Mouse (Mus musculus) retina, adult 2 months (tissue): ENCODE results near the gene Rad9a.
A peak's percentile ranks its signal among the peaks of the same experiment; 100 is the strongest.

Source experiments
- DNase-seq: peaks from one replicate; pipeline ENCODE4 v3.0.0-alpha.2; 2012; ENCODE audit warnings: low read depth, low spot score

The Rad9a gene

GRCm38 (mm10) chr19:4218293-4218692, 16.8 kb upstream of the Rad9a start:
- DNase-seq: no peak

- no peak for DNase-seq
Observed at GRCm38 (mm10) chr19:4217855-4218254, 16.4 kb upstream of the Rad9a start.

DNA sequence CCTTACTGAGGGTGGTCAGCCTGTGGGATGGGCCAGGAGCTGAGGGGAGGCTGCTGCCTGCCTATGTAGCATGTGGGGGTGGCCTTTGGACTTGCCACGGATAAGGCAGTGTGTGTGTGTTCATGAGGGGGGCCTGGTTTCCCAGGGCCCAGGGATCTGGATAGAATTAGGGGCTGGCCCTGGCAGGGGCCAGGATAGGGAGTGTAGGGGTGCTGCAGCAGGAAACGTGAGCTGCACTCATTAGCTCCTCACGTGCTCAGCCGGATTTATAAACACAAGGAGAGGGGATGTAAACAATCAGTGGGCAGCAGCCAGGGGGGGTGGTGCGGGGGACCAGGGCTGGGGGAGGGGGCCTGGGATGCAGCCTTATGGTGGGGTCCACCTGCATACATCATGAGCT, 15.7 kb upstream of the Rad9a start:
- no peak for DNase-seq

- no peak for DNase-seq
Observed at GRCm38 (mm10) chr19:4216041-4216685, 14.7 kb upstream of the Rad9a start.

DNA sequence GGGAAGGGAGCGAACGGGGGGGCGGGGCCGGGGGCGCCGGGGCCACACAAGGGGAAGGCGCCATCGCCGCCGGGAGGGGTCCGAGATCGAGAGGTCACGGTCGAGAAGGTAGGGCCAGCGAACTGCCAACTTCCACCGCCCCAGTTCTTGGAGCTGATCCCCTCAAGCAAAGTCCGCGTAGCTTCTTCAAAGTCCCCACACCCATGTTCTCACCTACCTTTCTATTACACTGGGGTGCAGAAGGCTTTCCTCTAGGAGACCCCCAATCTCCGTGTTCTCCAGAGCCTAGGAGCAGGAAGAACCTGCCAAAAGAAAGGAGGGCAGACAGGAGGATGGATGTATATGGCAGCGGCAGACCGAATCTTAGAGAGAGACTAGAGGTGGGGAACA, 14.0 kb upstream of the Rad9a start:
- DNase-seq: no peak

DNA sequence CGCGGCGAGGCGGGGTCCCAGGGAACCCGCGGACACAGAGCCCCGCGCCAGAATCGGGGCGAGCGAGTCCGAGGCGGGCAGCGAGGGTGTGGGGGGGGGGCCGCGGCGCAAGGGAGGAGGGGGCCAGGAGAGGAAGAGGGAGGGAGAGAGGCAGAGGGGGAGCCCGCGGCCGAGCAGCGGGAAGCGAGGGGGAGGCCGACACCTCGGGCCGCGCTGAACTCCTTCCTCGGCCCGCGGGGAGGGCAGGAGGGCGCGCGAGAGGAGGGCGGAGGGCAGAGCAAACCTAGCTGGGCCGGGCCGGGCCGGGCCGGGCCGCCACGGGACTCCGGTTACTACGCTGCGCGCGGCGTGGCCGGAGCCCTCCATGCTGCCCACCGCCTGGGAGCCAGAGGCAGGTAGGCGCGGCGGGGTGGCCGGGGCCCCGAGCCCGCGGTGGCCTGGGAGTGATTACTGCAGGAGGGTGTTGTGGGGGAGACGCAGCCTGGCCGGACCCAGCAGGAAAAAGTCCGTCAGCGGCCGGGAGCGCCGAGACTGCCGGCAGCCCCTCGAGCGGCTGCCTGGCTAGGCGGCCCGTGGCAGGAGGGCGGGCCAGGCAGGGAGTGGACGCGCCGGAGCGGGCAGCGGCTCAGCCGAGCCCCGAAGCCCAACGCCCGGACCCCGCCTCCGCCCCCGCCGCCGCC, 13.4 kb upstream of the Rad9a start:
- DNase-seq: no peak

DNA sequence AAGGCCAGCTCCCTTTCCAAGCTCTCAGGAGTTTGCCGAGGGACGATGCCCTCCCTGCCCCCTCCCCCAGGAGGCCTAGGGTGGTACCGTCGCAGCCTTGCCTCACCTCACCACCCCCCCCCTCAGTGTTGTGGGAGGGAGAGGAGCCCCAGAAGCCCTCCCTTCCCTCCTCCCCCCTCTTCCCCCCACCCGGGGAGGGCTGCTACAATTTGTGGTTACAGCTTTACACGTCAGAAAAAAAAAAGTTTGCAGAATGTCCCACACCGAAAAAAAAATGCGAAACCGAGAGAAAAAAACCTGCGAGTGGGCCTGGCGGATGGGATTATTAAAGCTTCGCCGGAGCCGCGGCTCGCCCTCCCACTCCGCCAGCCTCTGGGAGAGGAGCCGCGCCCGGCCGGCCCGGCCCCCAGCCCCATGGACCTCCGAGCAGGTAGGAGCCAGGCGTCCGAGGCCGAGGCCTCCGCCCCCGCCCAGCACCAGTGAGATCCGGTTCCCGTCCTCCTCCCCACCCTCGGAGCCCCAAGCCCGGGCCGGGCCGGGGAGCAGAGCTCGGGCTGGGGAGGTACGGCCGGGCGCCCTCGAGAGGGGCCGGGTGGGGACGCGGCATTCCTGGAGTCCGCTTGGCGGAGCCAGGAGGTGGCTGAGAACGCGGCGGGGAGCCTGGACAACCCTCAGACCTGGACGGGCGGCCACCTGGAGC, 12.8 kb upstream of the Rad9a start, which contains the start of the genes Clcf1 and AC109138.7:
Gene Clcf1, plus strand, starts transcription at position 168 of the 700 bp plus-strand sequence.
Gene AC109138.7, plus strand, starts transcription at position 287 of the 700 bp plus-strand sequence.
- no peak for DNase-seq

- no peak for DNase-seq
Observed at GRCm38 (mm10) chr19:4213524-4213974, 12.1 kb upstream of the Rad9a start.

GRCm38 (mm10) chr19:4211891-4212588, 10.6 kb upstream of the Rad9a start:
- DNase-seq: no peak

DNA sequence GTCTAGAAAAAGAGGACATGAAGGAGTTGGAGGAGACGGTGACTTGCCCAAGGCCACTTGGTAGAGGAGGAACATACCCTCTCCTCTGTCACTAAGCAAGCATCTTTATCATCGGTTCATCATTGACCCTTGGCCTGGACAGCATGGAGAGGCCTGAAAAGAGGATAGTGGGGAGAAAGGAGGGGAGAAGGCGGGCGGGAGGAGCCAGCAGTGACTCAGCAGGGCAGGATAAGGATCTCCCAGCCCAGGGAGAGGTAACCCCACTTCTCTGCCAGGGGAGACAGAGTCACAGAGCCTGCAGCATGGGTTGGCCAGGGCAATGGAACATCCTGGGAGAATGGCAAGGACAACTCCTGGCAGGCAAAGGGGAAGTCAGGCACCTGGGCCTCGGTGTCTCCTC, 7.1 kb upstream of the Rad9a start:
- DNase-seq: no peak

- DNase-seq: peak; percentile 56
Observed at GRCm38 (mm10) chr19:4206971-4207370, 5.5 kb upstream of the Rad9a start.

- no peak for DNase-seq
Observed at GRCm38 (mm10) chr19:4204889-4205288, 3.4 kb upstream of the Rad9a start.

- DNase-seq: no peak
Observed at GRCm38 (mm10) chr19:4203604-4204326, 2.3 kb upstream of the Rad9a start.

- DNase-seq: no peak
Observed at GRCm38 (mm10) chr19:4203148-4203547, 1.7 kb upstream of the Rad9a start.

GRCm38 (mm10) chr19:4202149-4202548, 687 bp upstream of the Rad9a start:
- no peak for DNase-seq

GRCm38 (mm10) chr19:4197180-4197579, 4.3 kb downstream of the Rad9a start:
- DNase-seq: no peak

DNA sequence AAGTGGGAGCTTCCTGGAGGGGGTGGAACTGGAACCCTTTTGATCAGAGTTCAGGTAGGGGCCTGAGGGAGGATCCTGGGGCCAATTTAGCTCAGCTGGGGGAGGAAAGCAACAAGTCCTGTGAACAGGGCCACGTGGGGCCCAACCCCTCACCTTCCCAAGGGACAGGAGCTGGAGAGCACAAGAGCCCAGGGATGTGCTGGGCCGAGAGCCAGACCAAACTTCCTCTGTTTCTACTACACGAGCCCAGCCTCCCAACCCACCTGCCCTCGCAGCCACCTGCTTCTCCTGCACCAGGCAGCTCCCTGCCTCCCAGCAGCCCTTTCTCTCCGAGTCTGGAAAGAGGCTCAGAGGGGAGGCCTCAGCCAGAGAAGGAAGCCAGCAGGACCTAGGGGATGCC, 4.9 kb downstream of the Rad9a start:
- DNase-seq: no peak

DNA sequence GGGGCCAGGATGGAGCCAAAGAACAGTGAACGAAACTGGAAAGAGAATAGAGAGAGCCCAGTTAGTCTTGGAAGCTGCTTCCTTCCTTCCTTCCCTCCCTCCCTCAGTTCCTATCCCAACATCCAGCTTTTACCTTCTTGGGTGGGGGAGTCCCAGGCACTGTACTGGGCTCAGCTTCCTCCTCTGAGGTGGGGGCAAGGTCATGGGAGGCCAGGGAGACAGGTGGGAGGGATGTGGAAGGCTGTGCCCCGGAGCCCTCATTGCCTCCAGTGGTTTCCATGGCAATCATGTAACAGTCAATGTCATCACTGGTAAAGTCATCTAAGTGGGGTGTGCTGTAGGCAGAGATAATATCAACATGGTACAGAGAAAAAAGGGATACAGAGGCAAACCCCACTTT, 5.4 kb downstream of the Rad9a start:
- DNase-seq: no peak

- no peak for DNase-seq
Observed at GRCm38 (mm10) chr19:4194776-4195650, 6.4 kb downstream of the Rad9a start.

DNA sequence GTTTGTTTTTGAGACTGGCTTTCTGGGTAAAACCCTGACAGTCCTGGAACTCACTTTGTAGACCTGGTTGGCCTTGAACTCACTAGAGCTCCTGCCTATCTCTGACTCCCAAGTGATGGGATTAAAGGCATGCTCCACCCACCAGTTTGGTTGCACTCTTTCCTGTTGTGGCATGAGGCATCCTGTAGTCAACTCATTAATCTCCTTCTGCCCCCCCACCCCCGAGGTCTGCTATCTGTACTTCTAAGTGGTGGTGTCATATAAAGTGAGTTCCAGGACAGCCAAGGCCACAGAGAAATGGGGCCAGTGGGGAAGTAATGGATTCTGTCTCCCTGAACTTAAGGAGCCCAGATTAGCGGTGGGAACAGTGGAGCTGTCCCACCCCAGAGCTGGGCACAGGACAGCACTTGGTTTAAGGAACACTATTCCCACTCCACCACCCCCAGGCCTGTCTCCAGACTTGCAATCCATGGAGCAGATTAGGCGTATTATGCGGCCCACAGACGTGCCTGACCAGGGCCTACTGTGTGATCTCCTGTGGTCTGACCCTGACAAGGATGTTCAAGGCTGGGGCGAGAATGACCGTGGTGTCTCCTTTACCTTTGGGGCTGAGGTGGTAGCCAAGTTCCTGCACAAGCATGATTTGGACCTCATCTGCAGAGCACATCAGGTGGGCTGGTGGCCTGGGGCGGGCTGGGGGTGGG, 7.3 kb downstream of the Rad9a start:
- no peak for DNase-seq
